In genomic region chr8:126525575-126525974, GRCm38 (mm10) we compare ENCODE assay signal across 9 mouse cellular contexts. TPM values are rescaled to one million over a fixed set of nuclear protein-coding genes. Genes with fewer than 3 reads are reported as not detected.
DNase-seq lines count a peak whose midpoint lies in the region; ATAC-seq and TF ChIP-seq lines count a peak whose summit lies in the region.
"Had no signal": no experiment of that assay in that cellular context is flagged by ENCODE, and none has a peak within 500 bp of the region (broad histone marks: within the 10 kb centered on the region; RNA-seq: fewer than 3 reads in every experiment).

No protein-coding gene starts in this region.

- TF ChIP-seq CTCF in hindbrain, postnatal 0 days (IDR thresholded peaks at IDR 0.05; ENCODE audit: low read depth) = no peak
- TF ChIP-seq CTCF in testis, adult 2 months (IDR thresholded peaks at IDR 0.05; ENCODE audit: control insufficient read depth, insufficient read depth, insufficient replicate concordance, low read depth, low read length) = no peak

- peak; percentile 35 for DNase-seq in adrenal gland, postnatal 14 days
- DNase-seq in adrenal gland, adult 8-10 months = no peak
- DNase-seq in hindbrain, postnatal 0 days (ENCODE audit: low spot score) = peak; percentile 41
- no peak for DNase-seq in hindbrain, embryonic 14.5 days (ENCODE audit: low spot score)
- no peak for DNase-seq in testis, postnatal 10 days (ENCODE audit: low spot score)
- no peak for DNase-seq in right cerebral cortex, adult 2 months (ENCODE audit: low spot score in 2 of 2)
- DNase-seq: cerebellum, postnatal 25 days had no signal

- 57% methylated on average over 1 of the region's 1 CpGs for WGBS in hindbrain, postnatal 0 days
- WGBS in hindbrain, embryonic 14.5 days = 68% methylated on average over 1 of the region's 1 CpGs
- WGBS in hindbrain, embryonic 16.5 days = 65% methylated on average over 1 of the region's 1 CpGs

- no peak for ATAC-seq in hindbrain, postnatal 0 days
- ATAC-seq in hindbrain, embryonic 14.5 days (ENCODE audit: low FRiP score) = no peak
- no peak for ATAC-seq in hindbrain, embryonic 16.5 days

- H3K27me3 ChIP-seq in hindbrain, postnatal 0 days (ENCODE audit: insufficient read depth, low read length) = no peaks in the 10 kb centered on the region
- no peaks in the 10 kb centered on the region for H3K27me3 ChIP-seq in hindbrain, embryonic 14.5 days (ENCODE audit: control insufficient read depth, insufficient read depth, low read length)
- H3K27me3 ChIP-seq in testis, adult 2 months (ENCODE audit: control insufficient read depth, insufficient read depth, low read length) = no peaks in the 10 kb centered on the region
- H3K27me3 ChIP-seq in hindbrain, embryonic 16.5 days (replicated peaks; ENCODE audit: control insufficient read depth, insufficient read depth, low read length) = no peaks in the 10 kb centered on the region

- no peaks in the 10 kb centered on the region for H3K36me3 ChIP-seq in hindbrain, postnatal 0 days (ENCODE audit: insufficient read depth, low read length)
- no peaks in the 10 kb centered on the region for H3K36me3 ChIP-seq in hindbrain, embryonic 14.5 days (replicated peaks; ENCODE audit: control insufficient read depth, insufficient read depth)
- H3K36me3 ChIP-seq in testis, adult 2 months (ENCODE audit: control insufficient read depth, insufficient read depth, low read length) = no peaks in the 10 kb centered on the region
- no peaks in the 10 kb centered on the region for H3K36me3 ChIP-seq in hindbrain, embryonic 16.5 days (ENCODE audit: control insufficient read depth, insufficient read depth, low read length)

- H3K4me2 ChIP-seq in hindbrain, postnatal 0 days (ENCODE audit: low read depth, low read length) = no peak overlapping the region
- H3K4me2 ChIP-seq in hindbrain, embryonic 14.5 days (replicated peaks) = no peak overlapping the region
- no peak overlapping the region for H3K4me2 ChIP-seq in hindbrain, embryonic 16.5 days (ENCODE audit: low read length)

- H3K9ac ChIP-seq in hindbrain, postnatal 0 days (replicated peaks; ENCODE audit: low read length) = no peak overlapping the region
- no peak overlapping the region for H3K9ac ChIP-seq in hindbrain, embryonic 14.5 days
- no peak overlapping the region for H3K9ac ChIP-seq in hindbrain, embryonic 16.5 days (ENCODE audit: low read depth, low read length)

- H3K4me3 ChIP-seq in hindbrain, postnatal 0 days (ENCODE audit: low read length) = no peak overlapping the region
- no peak overlapping the region for H3K4me3 ChIP-seq in hindbrain, embryonic 14.5 days (replicated peaks; ENCODE audit: low read length)
- no peak overlapping the region for H3K4me3 ChIP-seq in testis, adult 2 months (ENCODE audit: control insufficient read depth, low read depth, low read length)
- H3K4me3 ChIP-seq in hindbrain, embryonic 16.5 days (ENCODE audit: low read length) = no peak overlapping the region

- H3K27ac ChIP-seq in hindbrain, postnatal 0 days = no peak overlapping the region
- no peak overlapping the region for H3K27ac ChIP-seq in hindbrain, embryonic 14.5 days
- H3K27ac ChIP-seq in testis, adult 2 months (ENCODE audit: control insufficient read depth, insufficient read depth, low read depth, low read length) = peak overlapping the region; percentile 90
- H3K27ac ChIP-seq in hindbrain, embryonic 16.5 days (ENCODE audit: low read depth, low read length) = no peak overlapping the region

- no peak for TF ChIP-seq POLR2A in testis, adult 2 months (IDR thresholded peaks at IDR 0.05; ENCODE audit: control insufficient read depth, low read depth, low read length)

- H3K9me3 ChIP-seq in hindbrain, postnatal 0 days (ENCODE audit: low read length) = no peaks in the 10 kb centered on the region
- H3K9me3 ChIP-seq in hindbrain, embryonic 14.5 days (ENCODE audit: control insufficient read depth, low read length) = no peaks in the 10 kb centered on the region
- H3K9me3 ChIP-seq in hindbrain, embryonic 16.5 days (ENCODE audit: control insufficient read depth, low read length) = no peaks in the 10 kb centered on the region

- peaks cover 4% of the 10 kb centered on the region; the same call in 1 of the 2 replicates for H3K4me1 ChIP-seq in hindbrain, postnatal 0 days (ENCODE audit: insufficient read depth, low read length)
- no peaks in the 10 kb centered on the region for H3K4me1 ChIP-seq in hindbrain, embryonic 14.5 days (replicated peaks; ENCODE audit: control insufficient read depth, insufficient read depth, low read length)
- peaks cover 12% of the 10 kb centered on the region for H3K4me1 ChIP-seq in testis, adult 2 months (ENCODE audit: control insufficient read depth, insufficient read depth, low read length)
- H3K4me1 ChIP-seq in hindbrain, embryonic 16.5 days (ENCODE audit: control insufficient read depth, insufficient read depth, low read depth, low read length) = peaks cover 7% of the 10 kb centered on the region

RNA-seq across cellular contexts. Expression of gene Tarbp1, which starts 50.7 kb away (rescaled TPM):
- 9.4 and 10.0 TPM in 2 replicates for total RNA-seq in adrenal gland, postnatal 14 days (2021)
- total RNA-seq in adrenal gland, adult 8-10 months (2022) = 1 to 10 TPM; 6.3 to 7.9 (median 7.8) TPM
- total RNA-seq in hindbrain, postnatal 0 days (2014; rRNA removed) = 5.0 and 7.6 TPM in 2 replicates
- 1.2 TPM in 2 replicates for polyA plus RNA-seq in hindbrain, postnatal 0 days (2015; fragmentation: Nextera tagmentation; extraction: Ambion mirVana)
- 2.2 and 2.5 TPM in 2 replicates for polyA plus RNA-seq in hindbrain, embryonic 14.5 days (2014; fragmentation: Nextera tagmentation; extraction: Ambion mirVana)
- 0.27 and 0.40 TPM in 2 replicates for polyA plus RNA-seq in testis, adult 2 months (2012; rRNA removed)
- polyA plus RNA-seq in hindbrain, embryonic 16.5 days (2015; fragmentation: Nextera tagmentation; extraction: Ambion mirVana) = 1.2 and 1.5 TPM in 2 replicates

Comparison
In these comparisons a context has a peak if more than half of its experiments do, and no peak if none do; other contexts are left out.
1. DNase-seq: peak in adrenal gland, postnatal 14 days (single experiment) and hindbrain, postnatal 0 days (single experiment); none in adrenal gland, adult 8-10 months (single experiment), hindbrain, embryonic 14.5 days (single experiment), testis, postnatal 10 days (single experiment) and right cerebral cortex, adult 2 months (0 of 2).